Mouse (Mus musculus): Measurements from ENCODE around the gene Gm49320. TPM values are rescaled to one million over a fixed set of nuclear protein-coding genes. Genes with fewer than 3 reads are reported as not detected.

The Gm49320 gene
- polyA plus RNA-seq, 1 experiment from 2014 or later, result 0.07 TPM

DNA sequence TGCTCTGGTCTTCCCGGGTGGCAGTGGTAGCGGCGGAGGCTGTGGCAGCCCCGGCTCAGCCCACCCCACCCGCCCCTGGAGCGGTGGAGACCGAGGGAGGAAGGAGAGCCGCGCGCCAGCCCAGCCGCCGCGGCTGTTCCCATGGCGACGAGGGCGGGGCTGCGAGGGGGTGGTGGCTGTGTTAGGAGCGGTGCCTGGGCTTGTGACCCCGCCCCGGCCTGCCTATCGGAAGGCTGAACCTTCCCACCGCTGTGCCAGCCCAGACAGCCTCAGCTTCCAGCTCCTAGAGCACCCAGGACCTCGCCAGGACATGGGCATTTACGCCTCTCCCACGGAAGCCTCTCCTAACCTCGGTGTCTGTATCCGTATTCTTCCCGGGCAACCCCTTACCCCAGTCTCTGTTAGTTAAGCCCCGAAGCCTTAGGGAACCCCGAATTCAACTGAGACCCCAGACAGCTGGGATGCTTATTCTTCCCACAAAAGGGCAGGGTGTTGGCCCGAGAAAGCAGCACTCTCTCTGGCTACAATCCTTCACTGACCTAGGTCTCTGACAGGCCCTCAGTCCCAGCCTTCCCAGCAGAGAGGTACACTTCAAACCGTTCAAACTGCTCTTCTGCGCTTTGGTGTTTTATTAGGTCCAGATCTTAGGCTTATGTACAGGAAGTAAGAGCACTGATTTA is 20.6 kb downstream of the Gm49320 start, which contains the start of gene Ctxn1:
Gene Ctxn1 (minus strand): TSS at position 150 of the 680 bp plus-strand sequence.
- 5% methylated on average over 33 of the region's 33 CpGs for WGBS (ENCODE audit: insufficient replicate concordance)
- ATAC-seq (replicated peaks; ENCODE audit: insufficient number of reproducible peaks, low FRiP score, low TSS enrichment), result peak; percentile 92
- peaks cover 11% of the 10 kb centered on the region; the same call in 1 of the 2 replicates for H3K36me3 ChIP-seq (ENCODE audit: control insufficient read depth, insufficient read depth, low read length)

DNA sequence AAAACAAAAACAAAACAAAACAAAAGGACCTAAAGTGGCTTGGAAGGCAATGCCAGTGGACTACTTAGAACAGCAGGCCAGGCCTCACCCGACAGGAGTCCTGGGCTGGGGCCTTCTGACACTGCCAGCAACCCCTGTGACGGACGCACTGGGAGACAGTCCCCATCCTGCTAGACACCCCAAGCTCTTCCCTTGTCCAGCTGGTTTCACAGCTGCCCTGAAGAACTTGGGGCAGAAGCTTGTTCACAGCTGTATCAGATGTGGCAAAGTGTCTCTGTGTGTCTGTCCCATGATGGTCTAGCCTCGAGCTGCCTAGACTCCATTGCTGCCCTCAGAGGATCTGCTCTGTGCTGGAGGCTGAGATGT is 21.1 kb downstream of the Gm49320 start:
- Histone ChIP-seq H3K4me1 (ENCODE audit: control insufficient read depth, insufficient read depth, low read length) (peaks cover 10% of the 10 kb centered on the region; the same call in 1 of the 2 replicates), H3K27ac (ENCODE audit: low read depth, low read length) (peak overlapping the region; percentile 72; the same call in 1 of the 2 replicates), H3K36me3 (ENCODE audit: control insufficient read depth, insufficient read depth, low read length) (peaks cover 11% of the 10 kb centered on the region; the same call in 1 of the 2 replicates), H3K4me2 (peak overlapping the region; percentile 92), H3K9ac (ENCODE audit: low read depth, low read length) (no peak overlapping the region), H3K27me3 (ENCODE audit: control insufficient read depth, insufficient read depth, low read length) (no peaks in the 10 kb centered on the region), H3K9me3 (replicated peaks; ENCODE audit: control insufficient read depth, low read length) (no peaks in the 10 kb centered on the region), H3K4me3 (ENCODE audit: low read depth, low read length) (no peak overlapping the region)
- ATAC-seq (replicated peaks; ENCODE audit: insufficient number of reproducible peaks, low FRiP score, low TSS enrichment), result no peak
- WGBS (ENCODE audit: insufficient replicate concordance), result 92% methylated on average over 4 of the region's 4 CpGs

More for the DNA sequence above, 20.6 kb downstream of the Gm49320 start, which contains the start of gene Ctxn1:
- Histone ChIP-seq H3K4me2 (peak within 1 kb of the TSS; percentile 92), H3K27ac (ENCODE audit: low read depth, low read length) (peak within 1 kb of the TSS; percentile 72), H3K9ac (ENCODE audit: low read depth, low read length) (peak within 1 kb of the TSS; percentile 88), H3K4me3 (ENCODE audit: low read depth, low read length) (peak within 1 kb of the TSS; percentile 72), H3K27me3 (ENCODE audit: control insufficient read depth, insufficient read depth, low read length) (no peaks in the 10 kb centered on the region), H3K9me3 (replicated peaks; ENCODE audit: control insufficient read depth, low read length) (no peaks in the 10 kb centered on the region), H3K4me1 (ENCODE audit: control insufficient read depth, insufficient read depth, low read length) (peaks cover 10% of the 10 kb centered on the region; the same call in 1 of the 2 replicates)

DNA sequence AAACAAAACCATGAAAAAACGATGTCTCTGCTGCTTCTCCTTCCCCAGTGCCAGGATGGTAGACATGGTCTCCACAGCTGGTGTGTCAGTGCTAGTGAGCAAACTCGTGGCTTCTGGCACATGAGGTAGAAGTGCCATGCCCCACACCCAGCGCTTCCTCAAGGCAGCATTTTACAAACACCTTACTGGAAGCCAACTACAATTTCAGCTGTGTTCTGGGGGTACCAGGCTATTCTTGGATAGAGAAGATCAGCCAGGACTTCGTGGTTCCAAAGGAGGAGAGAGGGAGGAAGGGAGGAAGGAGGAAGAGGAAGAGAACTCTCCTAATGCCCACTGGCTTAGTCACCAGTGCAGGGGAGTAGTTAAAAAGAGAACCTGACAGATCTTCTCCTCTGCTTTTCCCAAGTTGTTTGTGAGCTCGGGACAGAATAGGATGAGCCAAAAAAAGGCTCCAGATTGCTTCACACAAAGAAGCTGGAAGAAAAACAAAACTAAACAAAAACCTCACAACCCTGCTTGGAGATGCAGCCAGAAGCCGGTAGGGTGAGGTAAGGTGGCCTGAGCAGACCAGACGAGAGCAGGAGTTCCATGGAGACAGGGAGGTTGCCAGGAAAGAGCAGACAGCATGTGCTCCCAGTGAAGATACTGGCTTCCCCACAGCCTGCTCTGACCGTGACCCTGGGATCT is 24.6 kb downstream of the Gm49320 start:
- H3K4me1 ChIP-seq (ENCODE audit: control insufficient read depth, insufficient read depth, low read length), result peaks cover 7% of the 10 kb centered on the region; the same call in 1 of the 2 replicates
- no peak overlapping the region for H3K4me2 ChIP-seq
- no peaks in the 10 kb centered on the region for H3K27me3 ChIP-seq (ENCODE audit: control insufficient read depth, insufficient read depth, low read length)
- ATAC-seq (replicated peaks; ENCODE audit: insufficient number of reproducible peaks, low FRiP score, low TSS enrichment), result no peak
- H3K4me3 ChIP-seq (ENCODE audit: low read depth, low read length), result no peak overlapping the region
- 86% methylated on average over 8 of the region's 8 CpGs for WGBS (ENCODE audit: insufficient replicate concordance)
- no peak overlapping the region for H3K27ac ChIP-seq (ENCODE audit: low read depth, low read length)
- H3K9ac ChIP-seq (ENCODE audit: low read depth, low read length), result no peak overlapping the region
- H3K36me3 ChIP-seq (ENCODE audit: control insufficient read depth, insufficient read depth, low read length), result peaks cover 37% of the 10 kb centered on the region
- no peaks in the 10 kb centered on the region for H3K9me3 ChIP-seq (replicated peaks; ENCODE audit: control insufficient read depth, low read length)

DNA sequence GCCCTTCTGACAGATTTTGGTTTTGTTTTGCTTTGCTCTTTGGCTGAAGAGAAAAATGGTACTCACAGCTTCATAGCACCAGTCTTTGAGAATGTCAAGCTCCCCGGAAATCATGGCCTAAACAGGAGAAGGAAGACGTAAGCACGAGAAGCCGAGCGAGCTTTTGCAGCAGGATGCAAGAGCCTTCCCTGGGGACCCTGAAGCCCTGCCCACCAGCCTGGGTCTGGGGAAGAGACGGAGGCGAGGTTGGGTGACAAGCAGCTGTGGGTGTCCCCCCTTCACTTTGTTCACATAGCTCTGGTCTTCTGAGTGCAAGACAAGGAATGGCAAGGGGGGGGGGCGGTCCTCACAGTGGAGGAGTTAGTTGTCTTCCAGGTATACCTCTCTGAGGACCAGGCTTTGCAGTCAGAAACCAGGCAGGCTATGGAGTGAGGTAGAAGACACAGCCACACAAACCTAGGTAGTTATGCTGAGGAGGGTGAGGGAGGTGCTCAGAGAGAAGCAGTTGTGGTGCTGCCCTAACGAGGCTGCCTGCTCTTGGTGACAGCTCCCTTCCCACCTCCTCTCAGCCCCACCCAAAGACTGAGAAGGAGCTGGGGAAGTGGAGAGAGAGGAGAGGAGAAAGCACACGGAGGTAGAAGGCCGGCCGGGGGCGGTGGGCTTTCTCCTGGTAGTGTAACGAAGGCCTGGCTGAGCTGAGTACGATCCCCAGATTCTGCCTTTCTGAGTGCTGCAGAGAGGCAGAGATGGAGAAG is 26.7 kb downstream of the Gm49320 start:
- H3K4me2 ChIP-seq, result no peak overlapping the region
- WGBS (ENCODE audit: insufficient replicate concordance), result 93% methylated on average over 15 of the region's 15 CpGs
- H3K27me3 ChIP-seq (ENCODE audit: control insufficient read depth, insufficient read depth, low read length), result no peaks in the 10 kb centered on the region
- H3K27ac ChIP-seq (ENCODE audit: low read depth, low read length), result no peak overlapping the region
- H3K4me3 ChIP-seq (ENCODE audit: low read depth, low read length), result no peak overlapping the region
- H3K4me1 ChIP-seq (ENCODE audit: control insufficient read depth, insufficient read depth, low read length), result no peaks in the 10 kb centered on the region
- ATAC-seq (replicated peaks; ENCODE audit: insufficient number of reproducible peaks, low FRiP score, low TSS enrichment), result no peak
- H3K36me3 ChIP-seq (ENCODE audit: control insufficient read depth, insufficient read depth, low read length), result peaks cover 44% of the 10 kb centered on the region
- no peak overlapping the region for H3K9ac ChIP-seq (ENCODE audit: low read depth, low read length)
- H3K9me3 ChIP-seq (replicated peaks; ENCODE audit: control insufficient read depth, low read length), result no peaks in the 10 kb centered on the region

DNA sequence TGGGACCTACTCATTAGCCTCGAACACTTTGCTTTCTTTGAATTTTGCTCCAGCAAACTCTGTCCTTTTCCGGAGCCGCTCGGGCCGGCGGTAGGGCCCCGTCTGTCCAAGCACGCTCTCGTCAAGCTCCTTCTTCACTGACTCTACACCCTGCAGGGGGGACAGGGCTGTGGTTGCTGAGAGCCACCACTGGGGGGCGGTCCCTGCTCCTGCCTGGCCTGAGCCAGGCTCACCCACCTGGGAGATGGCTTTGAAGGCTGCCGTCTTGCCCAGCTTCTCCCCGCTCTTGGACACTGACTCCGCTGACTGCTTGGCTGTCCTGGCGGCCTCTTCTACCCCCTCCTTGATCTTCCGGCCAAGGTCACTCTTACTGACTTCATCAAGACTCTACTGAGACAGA is 29.0 kb downstream of the Gm49320 start:
- no peak overlapping the region for H3K4me3 ChIP-seq (ENCODE audit: low read depth, low read length)
- WGBS (ENCODE audit: insufficient replicate concordance), result 78% methylated on average over 15 of the region's 15 CpGs
- no peaks in the 10 kb centered on the region for H3K9me3 ChIP-seq (replicated peaks; ENCODE audit: control insufficient read depth, low read length)
- ATAC-seq (replicated peaks; ENCODE audit: insufficient number of reproducible peaks, low FRiP score, low TSS enrichment), result no peak
- peaks cover 52% of the 10 kb centered on the region for H3K36me3 ChIP-seq (ENCODE audit: control insufficient read depth, insufficient read depth, low read length)
- no peaks in the 10 kb centered on the region for H3K4me1 ChIP-seq (ENCODE audit: control insufficient read depth, insufficient read depth, low read length)
- H3K9ac ChIP-seq (ENCODE audit: low read depth, low read length), result no peak overlapping the region
- no peaks in the 10 kb centered on the region for H3K27me3 ChIP-seq (ENCODE audit: control insufficient read depth, insufficient read depth, low read length)
- no peak overlapping the region for H3K4me2 ChIP-seq
- H3K27ac ChIP-seq (ENCODE audit: low read depth, low read length), result no peak overlapping the region

DNA sequence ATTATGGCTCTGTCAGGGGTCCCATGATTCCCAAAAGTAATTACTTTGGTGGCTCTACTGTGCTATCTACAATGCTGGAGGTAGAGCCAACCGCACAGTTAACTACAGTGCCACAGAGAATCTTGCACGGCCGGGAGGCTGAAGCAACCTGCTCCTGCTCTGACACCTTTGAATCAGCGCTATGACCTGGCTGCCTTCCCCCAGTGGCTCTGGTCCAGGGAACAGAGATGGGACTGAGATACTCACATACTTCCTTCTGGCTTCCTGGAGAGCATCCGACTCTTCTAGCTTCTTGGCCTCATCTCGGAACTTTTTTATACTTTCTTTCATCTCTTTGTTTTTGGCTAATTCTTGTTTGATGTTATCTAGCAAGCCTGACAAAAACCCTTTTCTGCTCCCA is 30.9 kb downstream of the Gm49320 start:
- Histone ChIP-seq H3K9me3 (replicated peaks; ENCODE audit: control insufficient read depth, low read length) (no peaks in the 10 kb centered on the region), H3K27me3 (ENCODE audit: control insufficient read depth, insufficient read depth, low read length) (no peaks in the 10 kb centered on the region), H3K4me2 (no peak overlapping the region), H3K36me3 (ENCODE audit: control insufficient read depth, insufficient read depth, low read length) (peaks cover 58% of the 10 kb centered on the region), H3K4me3 (ENCODE audit: low read depth, low read length) (no peak overlapping the region), H3K27ac (ENCODE audit: low read depth, low read length) (no peak overlapping the region), H3K9ac (ENCODE audit: low read depth, low read length) (no peak overlapping the region), H3K4me1 (ENCODE audit: control insufficient read depth, insufficient read depth, low read length) (peaks cover under 1% of the 10 kb centered on the region)
- ATAC-seq (replicated peaks; ENCODE audit: insufficient number of reproducible peaks, low FRiP score, low TSS enrichment), result no peak
- 93% methylated on average over 6 of the region's 6 CpGs for WGBS (ENCODE audit: insufficient replicate concordance)

DNA sequence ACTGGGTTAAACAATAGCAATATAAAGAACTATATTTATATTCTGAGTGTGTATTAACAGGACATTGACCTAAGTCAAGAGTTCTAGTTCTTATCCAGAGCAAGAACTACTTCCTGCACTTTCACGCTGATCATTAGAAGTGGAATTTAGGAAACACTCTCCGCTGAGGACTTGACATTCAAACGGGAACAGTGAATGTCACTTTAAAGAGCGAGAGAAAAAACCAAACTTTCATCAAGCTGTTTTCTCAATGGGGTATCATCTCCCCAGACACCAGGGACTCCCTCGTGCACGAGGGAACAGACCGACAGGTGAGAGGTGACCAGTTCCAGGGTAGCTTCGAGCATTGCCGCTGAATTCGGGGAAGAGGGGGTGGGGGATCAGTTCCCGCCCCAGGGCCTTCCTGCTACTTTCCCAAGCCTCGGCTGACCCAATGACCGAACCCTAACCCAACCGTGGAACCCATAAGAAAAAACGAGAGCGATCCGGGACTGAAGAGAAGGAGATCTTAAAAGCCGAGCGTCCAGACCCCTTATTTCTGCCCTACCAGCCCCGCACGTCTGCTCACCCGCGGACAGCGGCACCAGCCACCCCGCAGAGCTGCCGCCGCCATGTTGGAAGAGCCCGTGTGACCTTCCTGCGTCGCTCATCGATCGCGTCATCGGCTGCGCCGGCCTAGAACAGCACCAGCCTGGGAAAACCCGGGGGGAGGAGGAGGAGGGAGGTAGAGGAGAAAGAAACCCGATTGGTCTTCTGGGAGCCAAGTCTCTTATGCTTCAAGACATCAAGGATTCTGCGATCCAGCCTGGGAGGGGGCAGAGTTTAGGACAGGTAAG is 36.8 kb downstream of the Gm49320 start, which contains the start of gene Timm44:
Gene Timm44 (minus strand): TSS at position 639 of the 836 bp plus-strand sequence.
- Histone ChIP-seq H3K9me3 (replicated peaks; ENCODE audit: control insufficient read depth, low read length) (no peaks in the 10 kb centered on the region), H3K9ac (ENCODE audit: low read depth, low read length) (peak within 1 kb of the TSS; percentile 95), H3K27ac (ENCODE audit: low read depth, low read length) (no peak within 1 kb of the TSS), H3K4me3 (ENCODE audit: low read depth, low read length) (peak within 1 kb of the TSS; percentile 87), H3K27me3 (ENCODE audit: control insufficient read depth, insufficient read depth, low read length) (no peaks in the 10 kb centered on the region), H3K36me3 (ENCODE audit: control insufficient read depth, insufficient read depth, low read length) (peaks cover 17% of the 10 kb centered on the region), H3K4me2 (peak within 1 kb of the TSS; percentile 81), H3K4me1 (ENCODE audit: control insufficient read depth, insufficient read depth, low read length) (peaks cover 6% of the 10 kb centered on the region)
- peak; percentile 95 for ATAC-seq (replicated peaks; ENCODE audit: insufficient number of reproducible peaks, low FRiP score, low TSS enrichment)
- WGBS (ENCODE audit: insufficient replicate concordance), result under 1% methylated on average over 39 of the region's 39 CpGs

DNA sequence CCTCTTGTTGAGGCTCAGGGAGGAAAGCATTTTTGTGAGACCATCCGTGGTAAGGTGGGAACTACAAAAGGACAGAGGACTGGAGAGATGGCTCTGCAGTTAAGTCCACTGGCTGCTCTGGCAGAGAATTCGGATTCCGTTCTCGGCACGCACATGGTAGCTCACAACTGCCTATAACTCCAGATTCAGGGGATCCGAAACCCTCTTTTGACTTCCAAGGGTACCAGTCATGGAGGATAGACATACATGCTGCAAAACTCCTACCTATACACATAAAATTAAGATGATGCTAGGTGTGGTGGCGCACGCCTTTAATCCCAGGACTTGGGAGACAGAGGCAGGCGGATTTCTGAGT is 37.4 kb downstream of the Gm49320 start:
- Histone ChIP-seq H3K36me3 (ENCODE audit: control insufficient read depth, insufficient read depth, low read length) (peaks cover 17% of the 10 kb centered on the region), H3K4me2 (peak overlapping the region; percentile 81), H3K27ac (ENCODE audit: low read depth, low read length) (no peak overlapping the region), H3K4me1 (ENCODE audit: control insufficient read depth, insufficient read depth, low read length) (peaks cover 6% of the 10 kb centered on the region), H3K9me3 (replicated peaks; ENCODE audit: control insufficient read depth, low read length) (no peaks in the 10 kb centered on the region), H3K27me3 (ENCODE audit: control insufficient read depth, insufficient read depth, low read length) (no peaks in the 10 kb centered on the region), H3K4me3 (ENCODE audit: low read depth, low read length) (peak overlapping the region; percentile 87), H3K9ac (ENCODE audit: low read depth, low read length) (peak overlapping the region; percentile 95)
- 27% methylated on average over 9 of the region's 9 CpGs for WGBS (ENCODE audit: insufficient replicate concordance)
- ATAC-seq (replicated peaks; ENCODE audit: insufficient number of reproducible peaks, low FRiP score, low TSS enrichment), result no peak

All from heart, embryonic 11.5 days (tissue).